Mouse (Mus musculus) midbrain, embryonic 10.5 days (tissue): ENCODE results near the gene Rogdi. TPM values are rescaled to one million over a fixed set of nuclear protein-coding genes. Genes with fewer than 3 reads are reported as not detected.

ENCODE experiments used
- DNase-seq: peaks from one replicate; pipeline ENCODE4 v3.0.0-alpha.2; 2017; ENCODE audit warnings: low spot score
- H3K27ac ChIP-seq: fragments of 300-500 bp; sonication (generic); replicated peaks from 2 replicates; pipeline ENCODE4 v1.5.1; 2016; ENCODE audit warnings: mild to moderate bottlenecking
- H3K27me3 ChIP-seq: fragments of 300-500 bp; sonication (generic); 2 replicates; pipeline ENCODE4 v1.6.1; 2016; ENCODE audit warnings: low read depth, mild to moderate bottlenecking; ENCODE audit not compliant: poor library complexity, severe bottlenecking
- H3K36me3 ChIP-seq: fragments of 300-500 bp; sonication (generic); 2 replicates; pipeline ENCODE4 v1.6.1; 2016; ENCODE audit warnings: mild to moderate bottlenecking, moderate library complexity
- H3K4me1 ChIP-seq: fragments of 300-500 bp; sonication (generic); 2 replicates; pipeline ENCODE4 v1.6.1; 2016
- H3K4me3 ChIP-seq: fragments of 300-500 bp; sonication (generic); 2 replicates; pipeline ENCODE4 v1.5.1; 2016; ENCODE audit warnings: mild to moderate bottlenecking, moderate library complexity
- H3K9me3 ChIP-seq: fragments of 300-500 bp; sonication (generic); replicated peaks from 2 replicates; pipeline ENCODE4 v1.6.1; 2016; ENCODE audit warnings: mild to moderate bottlenecking
- WGBS: fragments of 180-500 bp; shearing (Covaris S2); methylation state at CpG from one replicate; pipeline ENCODE4 v1.1.7; 2016; 5-methylcytosine and 5-hydroxymethylcytosine counted together
- polyA plus RNA-seq: library from polyadenylated mRNA; unstranded; fragments of >200 nt; fragmentation: Nextera tagmentation; extraction: Ambion mirVana; gene quantifications from 2 replicates; pipeline ENCODE4 v1.2.1, GENCODE M21; 2016

Gene Rogdi
- 68.9 and 82.6 TPM in 2 replicates for polyA plus RNA-seq

GRCm38 (mm10) chr16:5013054-5013838 lies at the start of gene Rogdi:
TSS of gene Rogdi (minus strand) at chr16:5013553.
- Histone ChIP-seq H3K27ac (peak within 1 kb of the TSS; percentile 87), H3K36me3 (peaks cover 61% of the 10 kb centered on the region), H3K4me3 (peak within 1 kb of the TSS; percentile 80), H3K27me3 (no peaks in the 10 kb centered on the region), H3K4me1 (peaks cover 22% of the 10 kb centered on the region), H3K9me3 (no peaks in the 10 kb centered on the region)
- WGBS, result under 1% methylated on average over 63 of the region's 63 CpGs
- peak; percentile 99 for DNase-seq

DNA sequence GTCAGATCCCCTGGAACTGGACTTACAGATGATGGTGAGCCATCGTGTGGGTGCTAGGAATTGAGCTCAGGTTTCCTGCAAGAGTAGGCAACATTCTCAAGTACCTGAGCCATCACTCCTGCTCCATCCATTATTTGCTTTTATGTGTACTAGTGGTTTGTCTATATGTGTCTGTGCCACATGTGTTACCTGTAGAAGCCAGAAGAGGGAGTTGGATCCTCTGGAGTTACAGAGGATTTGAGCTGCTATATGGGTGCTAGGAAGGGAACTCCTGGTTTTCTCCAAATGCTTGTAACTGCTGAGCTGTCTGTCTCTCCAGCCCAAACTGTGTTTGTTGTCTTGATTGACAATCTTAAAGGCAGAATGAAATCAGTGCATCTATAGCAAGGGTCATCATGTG lies 44.8 kb upstream of the Rogdi start:
- Histone ChIP-seq H3K4me3 (no peak overlapping the region), H3K27ac (no peak overlapping the region), H3K9me3 (no peaks in the 10 kb centered on the region), H3K4me1 (no peaks in the 10 kb centered on the region), H3K36me3 (peaks cover 93% of the 10 kb centered on the region), H3K27me3 (no peaks in the 10 kb centered on the region)
- WGBS, result 90% methylated on average over 1 of the region's 1 CpGs
- DNase-seq, result no peak

DNA sequence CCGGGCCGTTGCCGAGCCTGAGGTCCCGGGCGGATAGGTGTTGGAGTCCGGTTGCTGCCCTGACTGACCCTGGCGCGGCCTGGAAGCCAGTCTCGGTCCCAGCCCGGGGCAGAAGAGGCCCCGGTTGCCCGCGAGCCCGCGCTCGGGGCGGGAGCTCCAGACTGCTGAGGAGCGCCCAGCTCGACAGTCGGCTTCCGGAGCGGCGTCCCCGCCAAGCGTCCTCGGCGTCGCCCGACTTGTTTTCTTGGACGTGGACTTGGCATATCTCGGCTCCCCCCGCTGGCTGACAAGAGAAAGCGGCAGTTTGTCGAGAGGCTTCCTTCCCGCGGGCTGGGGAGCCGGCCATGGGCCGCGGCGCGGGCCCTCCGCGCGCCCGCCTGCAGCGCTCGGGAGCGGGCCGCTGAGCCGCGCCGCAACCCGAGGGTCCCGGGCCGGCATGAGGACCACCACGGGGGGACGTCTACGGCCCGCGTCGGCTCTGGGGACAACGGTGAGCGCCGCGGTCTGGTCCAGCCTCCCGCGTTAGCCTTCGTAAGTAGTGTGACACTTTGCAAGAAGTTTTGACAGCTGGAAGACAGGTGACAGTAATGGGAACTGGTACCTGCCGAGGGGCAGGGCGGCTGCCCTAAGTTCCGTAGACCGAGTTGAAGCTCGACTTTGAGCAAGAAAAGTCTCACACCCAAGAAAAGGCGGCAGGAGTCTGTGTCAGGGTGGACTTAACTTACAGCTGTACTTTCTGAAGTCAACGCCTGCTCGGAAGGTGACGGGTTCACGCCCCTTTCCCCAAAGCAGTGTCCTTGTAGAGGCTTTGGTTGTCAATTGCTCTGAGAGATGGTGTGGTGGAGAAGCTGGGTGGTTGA lies 37.1 kb upstream of the Rogdi start:
- Histone ChIP-seq H3K9me3 (no peaks in the 10 kb centered on the region), H3K4me1 (peaks cover 28% of the 10 kb centered on the region), H3K4me3 (peak overlapping the region; percentile 79), H3K36me3 (peaks cover 55% of the 10 kb centered on the region), H3K27ac (peak overlapping the region; percentile 93), H3K27me3 (no peaks in the 10 kb centered on the region)
- peak; percentile 80 for DNase-seq
- WGBS, result under 1% methylated on average over 78 of the region's 78 CpGs

- DNase-seq, result peak; percentile 99
- Histone ChIP-seq H3K27me3 (no peaks in the 10 kb centered on the region), H3K4me3 (peak within 1 kb of the TSS; percentile 79), H3K4me1 (peaks cover 28% of the 10 kb centered on the region), H3K9me3 (no peaks in the 10 kb centered on the region), H3K36me3 (peaks cover 55% of the 10 kb centered on the region), H3K27ac (peak within 1 kb of the TSS; percentile 93)
- under 1% methylated on average over 56 of the region's 56 CpGs for WGBS
These were observed 36.5 kb upstream of the Rogdi start, which contains the start of the genes Glyr1 and Ubn1 for GRCm38 (mm10) chr16:5049774-5050234. TSS of gene Glyr1 (minus strand) at chr16:5049863. TSS of gene Ubn1 (plus strand) at chr16:5050057.

GRCm38 (mm10) chr16:5049182-5049773 lies 35.9 kb upstream of the Rogdi start:
- DNase-seq, result no peak
- peak overlapping the region; percentile 93 for H3K27ac ChIP-seq
- peaks cover 56% of the 10 kb centered on the region for H3K36me3 ChIP-seq
- peak overlapping the region; percentile 79 for H3K4me3 ChIP-seq
- no peaks in the 10 kb centered on the region for H3K27me3 ChIP-seq
- peaks cover 28% of the 10 kb centered on the region for H3K4me1 ChIP-seq
- H3K9me3 ChIP-seq, result no peaks in the 10 kb centered on the region
- under 1% methylated on average over 38 of the region's 38 CpGs for WGBS

- Histone ChIP-seq H3K4me3 (no peak overlapping the region), H3K9me3 (no peaks in the 10 kb centered on the region), H3K4me1 (peaks cover 12% of the 10 kb centered on the region), H3K27me3 (no peaks in the 10 kb centered on the region), H3K36me3 (peaks cover 77% of the 10 kb centered on the region), H3K27ac (no peak overlapping the region)
- 94% methylated on average over 3 of the region's 3 CpGs for WGBS
- no peak for DNase-seq
These were observed 32.0 kb upstream of the Rogdi start for GRCm38 (mm10) chr16:5045322-5045721.

GRCm38 (mm10) chr16:5036649-5037234 lies 23.4 kb upstream of the Rogdi start:
- no peaks in the 10 kb centered on the region for H3K27me3 ChIP-seq
- no peaks in the 10 kb centered on the region for H3K4me1 ChIP-seq
- H3K27ac ChIP-seq, result no peak overlapping the region
- WGBS, result 91% methylated on average over 5 of the region's 5 CpGs
- H3K36me3 ChIP-seq, result peaks cover 100% of the 10 kb centered on the region
- H3K9me3 ChIP-seq, result no peaks in the 10 kb centered on the region
- no peak for DNase-seq
- no peak overlapping the region for H3K4me3 ChIP-seq

DNA sequence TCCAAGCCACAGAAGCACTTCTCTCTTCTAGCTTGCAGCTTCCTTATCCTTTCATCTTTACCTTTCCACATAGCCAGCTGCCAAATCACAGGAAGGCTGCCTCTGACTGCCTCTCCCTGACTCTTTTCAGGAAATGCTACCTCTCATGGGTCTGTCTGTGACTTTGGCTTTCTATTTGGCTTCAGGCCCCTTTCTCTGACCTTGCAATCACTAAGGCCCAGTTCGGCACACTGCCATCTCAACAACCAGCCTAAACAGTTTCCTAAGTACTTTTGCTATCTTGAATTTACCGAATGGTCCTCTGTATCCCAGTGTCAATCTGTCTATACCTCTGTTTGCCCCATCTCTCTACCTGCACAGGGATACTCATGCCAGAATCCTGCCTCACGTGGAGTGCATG lies 22.2 kb upstream of the Rogdi start:
- no peak for DNase-seq
- H3K4me1 ChIP-seq, result no peaks in the 10 kb centered on the region
- no peak overlapping the region for H3K4me3 ChIP-seq
- H3K9me3 ChIP-seq, result no peaks in the 10 kb centered on the region
- no peaks in the 10 kb centered on the region for H3K27me3 ChIP-seq
- H3K36me3 ChIP-seq, result peaks cover 100% of the 10 kb centered on the region
- no peak overlapping the region for H3K27ac ChIP-seq
- 94% methylated on average over 3 of the region's 3 CpGs for WGBS

GRCm38 (mm10) chr16:5029847-5030246 lies 16.5 kb upstream of the Rogdi start:
- Histone ChIP-seq H3K4me3 (no peak overlapping the region), H3K4me1 (no peaks in the 10 kb centered on the region), H3K9me3 (no peaks in the 10 kb centered on the region), H3K36me3 (peaks cover 99% of the 10 kb centered on the region), H3K27ac (no peak overlapping the region), H3K27me3 (no peaks in the 10 kb centered on the region)
- no peak for DNase-seq
- 77% methylated on average over 2 of the region's 2 CpGs for WGBS

GRCm38 (mm10) chr16:5024021-5024420 lies 10.7 kb upstream of the Rogdi start:
- DNase-seq, result no peak
- H3K36me3 ChIP-seq, result peaks cover 99% of the 10 kb centered on the region
- 96% methylated on average over 3 of the region's 3 CpGs for WGBS

DNA sequence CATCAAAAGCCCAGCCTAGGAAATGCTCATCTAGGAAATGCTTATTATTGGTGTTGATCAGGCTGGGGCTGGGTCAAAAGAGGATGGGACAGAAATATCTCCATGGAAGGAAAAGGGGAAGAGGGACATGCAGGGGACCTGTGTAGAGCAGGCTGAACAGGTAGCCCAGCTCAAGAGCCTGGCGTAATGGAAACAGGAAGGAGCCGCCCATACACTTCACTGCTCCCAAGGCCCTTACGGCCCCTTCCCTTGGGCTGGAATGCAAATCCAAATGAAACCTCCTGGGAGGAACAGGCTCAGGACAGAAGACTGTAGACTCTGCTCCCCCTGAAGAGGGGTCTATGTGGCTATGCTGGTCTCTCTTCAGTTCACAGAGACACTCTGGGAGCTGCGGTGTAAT lies 1.2 kb upstream of the Rogdi start:
- H3K4me1 ChIP-seq, result peaks cover 22% of the 10 kb centered on the region
- 88% methylated on average over 4 of the region's 4 CpGs for WGBS
- peaks cover 64% of the 10 kb centered on the region for H3K36me3 ChIP-seq
- no peak for DNase-seq
- no peaks in the 10 kb centered on the region for H3K9me3 ChIP-seq
- no peak overlapping the region for H3K4me3 ChIP-seq
- H3K27ac ChIP-seq, result no peak overlapping the region
- H3K27me3 ChIP-seq, result no peaks in the 10 kb centered on the region

More at GRCm38 (mm10) chr16:5024021-5024420, 10.7 kb upstream of the Rogdi start:
- Histone ChIP-seq H3K9me3 (no peaks in the 10 kb centered on the region), H3K27me3 (no peaks in the 10 kb centered on the region), H3K4me1 (no peaks in the 10 kb centered on the region), H3K27ac (no peak overlapping the region), H3K4me3 (no peak overlapping the region)
